Mouse (Mus musculus) testis, adult 2 months (tissue): ENCODE measurements at regions not wholly inside any gene's neighbourhood (a gene's known extent, or its start where the extent isn't known, plus 50 kb on each side); places are given as distances from the start of the nearest gene placed in this dataset.
A peak's percentile ranks its signal among the peaks of the same experiment; 100 is the strongest.

Experiments used
- H3K27ac ChIP-seq: fragments of 200-500 bp; 2 replicates; pipeline ENCODE4 v1.5.1; 2012; ENCODE audit warnings: low read depth, low read length; ENCODE audit not compliant: control insufficient read depth, insufficient read depth
- H3K27me3 ChIP-seq: fragments of 200-500 bp; 2 replicates; pipeline ENCODE4 v1.6.1; 2012; ENCODE audit warnings: mild to moderate bottlenecking, low read length, moderate library complexity; ENCODE audit not compliant: control insufficient read depth, insufficient read depth
- H3K36me3 ChIP-seq: fragments of 200-500 bp; 2 replicates; pipeline ENCODE4 v1.6.1; 2012; ENCODE audit warnings: mild to moderate bottlenecking, low read length; ENCODE audit not compliant: control insufficient read depth, insufficient read depth
- H3K4me1 ChIP-seq: fragments of 200-500 bp; 2 replicates; pipeline ENCODE4 v1.6.1; 2012; ENCODE audit warnings: low read length; ENCODE audit not compliant: control insufficient read depth, insufficient read depth
- H3K4me3 ChIP-seq: fragments of 200-500 bp; 2 replicates; pipeline ENCODE4 v1.5.1; 2012; ENCODE audit warnings: low read depth, mild to moderate bottlenecking, low read length, moderate library complexity, mixed read lengths; ENCODE audit not compliant: control insufficient read depth
- CTCF ChIP-seq: fragments of 200-500 bp; IDR thresholded peaks from 2 replicates; pipeline ENCODE4 v1.5.1; 2012; ENCODE audit warnings: low read depth, mild to moderate bottlenecking, inconsistent platforms, low read length, moderate library complexity; ENCODE audit not compliant: control insufficient read depth, insufficient read depth, insufficient replicate concordance
- POLR2A ChIP-seq: fragments of 200-500 bp; IDR thresholded peaks from 2 replicates; pipeline ENCODE4 v1.6.1; 2012; ENCODE audit warnings: low read depth, mild to moderate bottlenecking, inconsistent platforms, low read length, moderate library complexity; ENCODE audit not compliant: control insufficient read depth

DNA sequence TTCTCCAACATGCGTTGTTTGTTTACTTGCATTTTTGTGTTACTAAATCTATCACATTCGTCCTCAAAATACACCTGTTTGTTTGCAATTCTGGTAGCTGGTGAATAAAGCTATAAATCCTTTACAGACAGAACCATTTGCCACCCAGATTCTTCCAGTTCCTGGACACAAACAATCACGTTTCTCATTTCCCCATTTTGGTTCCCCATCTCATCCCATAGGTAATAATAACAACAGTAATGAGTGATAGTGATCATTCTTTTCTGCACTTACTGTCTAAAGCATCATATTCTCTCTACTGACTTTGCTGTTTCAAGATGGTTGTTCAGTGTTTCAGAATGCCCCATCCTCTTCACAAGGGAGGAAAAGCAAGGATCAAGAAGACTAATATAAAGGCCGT lies 368.3 kb downstream of the Rpl36a-ps1 start:
- TF ChIP-seq POLR2A = no peak
- no peak overlapping the region for H3K4me3 ChIP-seq
- no peak overlapping the region for H3K27ac ChIP-seq
- H3K36me3 ChIP-seq = no peaks in the 10 kb centered on the region
- no peaks in the 10 kb centered on the region for H3K4me1 ChIP-seq
- H3K27me3 ChIP-seq = no peaks in the 10 kb centered on the region

GRCm38 (mm10) chr14:98605772-98606171 lies 388.3 kb downstream of the Rpl36a-ps1 start:
- no peaks in the 10 kb centered on the region for H3K4me1 ChIP-seq
- H3K27ac ChIP-seq = no peak overlapping the region
- no peak overlapping the region for H3K4me3 ChIP-seq
- TF ChIP-seq POLR2A (no peak), CTCF (no peak)
- H3K36me3 ChIP-seq = no peaks in the 10 kb centered on the region
- no peaks in the 10 kb centered on the region for H3K27me3 ChIP-seq

DNA sequence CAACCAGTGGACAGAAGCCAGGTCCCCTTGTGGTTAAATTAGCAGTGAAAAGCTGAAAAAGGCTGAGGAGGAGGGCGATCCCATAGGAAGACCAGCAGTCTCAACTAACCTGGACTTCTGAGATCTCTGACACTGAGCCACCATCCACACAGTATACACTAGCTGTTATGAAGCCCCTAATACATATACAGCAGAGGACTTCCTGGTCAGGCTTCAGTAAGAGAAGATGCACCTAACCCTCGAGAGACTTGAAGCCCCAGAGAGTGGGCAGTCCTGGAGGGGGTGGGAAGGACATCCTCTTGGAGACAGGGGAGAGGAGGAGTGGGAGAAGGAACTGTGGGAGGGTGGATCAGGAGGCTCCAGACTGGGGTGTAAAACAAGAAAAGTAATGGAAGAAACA lies 397.9 kb downstream of the Rpl36a-ps1 start:
- no peak overlapping the region for H3K4me3 ChIP-seq

DNA sequence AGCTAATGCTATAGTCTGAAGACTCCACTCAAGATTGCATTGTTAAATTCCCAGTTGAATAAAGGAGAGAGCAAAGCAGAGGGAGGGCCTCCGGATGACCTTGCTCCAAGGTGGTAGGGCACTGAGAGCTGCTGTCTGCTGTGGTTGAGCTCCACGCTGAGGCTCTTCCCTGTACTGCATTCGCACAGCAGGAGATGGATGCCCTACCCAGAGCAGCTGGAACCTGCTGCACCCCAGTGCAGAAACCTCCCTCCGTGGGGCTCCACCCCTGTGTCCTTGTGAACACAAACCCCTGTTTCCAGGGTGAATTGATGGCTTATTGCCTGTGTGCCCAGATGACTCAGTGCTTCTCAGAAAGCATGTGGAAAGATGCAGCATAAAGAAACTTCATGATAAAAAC lies 404.3 kb downstream of the Rpl36a-ps1 start:
- Histone ChIP-seq H3K36me3 (no peaks in the 10 kb centered on the region), H3K4me3 (no peak overlapping the region), H3K4me1 (no peaks in the 10 kb centered on the region), H3K27me3 (no peaks in the 10 kb centered on the region), H3K27ac (no peak overlapping the region)
- TF ChIP-seq POLR2A = no peak
- peak; percentile 44; the same call in 1 of the 2 replicates for TF ChIP-seq CTCF

More for the DNA sequence above, 397.9 kb downstream of the Rpl36a-ps1 start:
- no peak overlapping the region for H3K27ac ChIP-seq
- H3K36me3 ChIP-seq = no peaks in the 10 kb centered on the region
- no peaks in the 10 kb centered on the region for H3K27me3 ChIP-seq
- no peaks in the 10 kb centered on the region for H3K4me1 ChIP-seq
- TF ChIP-seq POLR2A (no peak), CTCF (no peak)

- Histone ChIP-seq H3K27me3 (no peaks in the 10 kb centered on the region), H3K4me1 (no peaks in the 10 kb centered on the region), H3K36me3 (no peaks in the 10 kb centered on the region), H3K27ac (no peak overlapping the region), H3K4me3 (no peak overlapping the region)
- no peak for TF ChIP-seq CTCF
- TF ChIP-seq POLR2A = no peak
These were observed 402.1 kb upstream of the Dach1 start for GRCm38 (mm10) chr14:98571644-98572043.

DNA sequence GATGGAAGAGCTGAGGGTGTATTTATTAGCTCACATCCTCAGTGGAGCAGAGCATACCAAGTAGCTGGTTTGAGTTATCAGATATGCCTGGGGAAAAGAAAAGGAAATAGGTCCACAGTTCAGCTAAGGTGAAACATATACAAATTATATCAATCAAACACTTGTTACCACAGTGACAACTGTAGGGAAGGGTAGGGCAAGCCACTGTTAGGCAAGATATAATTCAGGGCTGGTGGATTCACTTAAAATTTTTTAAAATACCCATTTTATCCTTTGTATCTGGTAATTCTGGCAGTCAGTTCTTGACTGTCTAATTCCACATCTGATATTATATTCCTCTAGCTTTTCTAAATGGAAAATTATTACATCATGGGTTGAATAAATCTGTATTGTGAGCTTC lies 392.4 kb upstream of the Dach1 start:
- Histone ChIP-seq H3K4me1 (no peaks in the 10 kb centered on the region), H3K27ac (no peak overlapping the region), H3K27me3 (no peaks in the 10 kb centered on the region), H3K4me3 (no peak overlapping the region), H3K36me3 (no peaks in the 10 kb centered on the region)
- TF ChIP-seq CTCF = no peak

DNA sequence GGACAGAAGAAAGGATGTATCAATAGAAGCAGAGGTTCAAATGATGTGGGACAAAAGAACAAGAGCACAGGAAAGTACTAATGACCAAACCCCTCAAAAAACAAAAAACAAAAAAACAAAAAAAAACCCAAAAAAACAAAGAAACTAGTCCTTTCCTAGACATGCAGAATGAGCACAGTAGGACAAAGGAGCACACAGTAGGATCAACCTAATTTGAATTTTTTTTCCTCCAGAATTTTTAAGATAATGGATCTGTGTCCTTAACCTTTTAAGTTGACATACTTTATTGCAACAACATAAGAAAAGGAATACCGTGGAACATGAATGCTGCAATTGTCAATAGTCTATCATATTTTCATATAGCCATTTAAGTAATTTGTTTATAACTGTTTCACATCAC lies 370.2 kb upstream of the Dach1 start:
- Histone ChIP-seq H3K27ac (no peak overlapping the region), H3K36me3 (no peaks in the 10 kb centered on the region), H3K4me1 (no peaks in the 10 kb centered on the region), H3K27me3 (no peaks in the 10 kb centered on the region), H3K4me3 (no peak overlapping the region)
- no peak for TF ChIP-seq POLR2A
- TF ChIP-seq CTCF = no peak

- Histone ChIP-seq H3K4me3 (no peak overlapping the region), H3K27ac (no peak overlapping the region), H3K4me1 (no peaks in the 10 kb centered on the region), H3K36me3 (no peaks in the 10 kb centered on the region), H3K27me3 (no peaks in the 10 kb centered on the region)
- TF ChIP-seq CTCF = no peak
- no peak for TF ChIP-seq POLR2A
These were observed 368.7 kb upstream of the Dach1 start for GRCm38 (mm10) chr14:98538267-98538666.
